Mouse (Mus musculus) lung, postnatal 36 days (tissue): ENCODE measurements around the gene Calml4.
"Not testable (repeated sequence)": the region's sequence is repeated elsewhere in the genome, so short reads cannot be mapped to it uniquely, and the experiment has no call there.

Source experiments
- DNase-seq: peaks from one replicate; pipeline ENCODE4 v3.0.0; 2022; ENCODE audit warnings: mixed read lengths

The Calml4 gene

DNA sequence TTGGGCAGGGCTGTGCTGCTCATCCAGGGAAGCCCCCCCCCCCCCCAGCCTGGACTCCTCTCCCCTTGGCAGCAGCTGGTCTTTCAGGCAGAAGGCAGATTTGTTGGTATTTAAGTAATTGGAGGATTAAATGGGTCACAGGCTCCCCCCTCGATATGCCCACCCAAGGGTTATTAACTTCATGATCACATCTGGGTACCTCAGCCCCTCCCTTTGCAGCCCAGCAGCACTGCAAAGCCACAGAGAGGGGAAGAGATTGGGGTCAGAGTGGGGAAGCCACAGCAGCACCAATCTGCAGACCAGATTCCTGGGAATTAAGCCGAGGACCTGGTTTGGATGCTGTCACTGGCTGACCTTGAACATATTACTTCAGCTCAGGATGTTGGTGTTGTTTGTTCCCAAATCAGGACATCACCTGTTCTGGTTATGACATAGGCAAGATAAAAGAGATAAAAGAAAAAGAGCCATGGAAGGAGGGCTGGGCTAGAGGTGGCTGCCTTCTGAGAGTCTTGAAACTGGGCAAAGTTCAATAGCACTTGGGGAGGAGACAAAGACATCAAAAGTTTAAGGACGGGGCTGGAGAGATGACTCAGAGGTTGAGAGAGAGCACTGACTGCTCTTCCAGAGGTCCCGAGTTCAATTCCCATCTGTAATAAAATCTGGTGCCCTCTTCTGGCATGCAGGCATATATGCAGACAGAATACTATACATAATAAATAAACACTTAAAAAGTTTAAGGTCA lies 22.0 kb upstream of the Calml4 start:
- no peak for DNase-seq

DNA sequence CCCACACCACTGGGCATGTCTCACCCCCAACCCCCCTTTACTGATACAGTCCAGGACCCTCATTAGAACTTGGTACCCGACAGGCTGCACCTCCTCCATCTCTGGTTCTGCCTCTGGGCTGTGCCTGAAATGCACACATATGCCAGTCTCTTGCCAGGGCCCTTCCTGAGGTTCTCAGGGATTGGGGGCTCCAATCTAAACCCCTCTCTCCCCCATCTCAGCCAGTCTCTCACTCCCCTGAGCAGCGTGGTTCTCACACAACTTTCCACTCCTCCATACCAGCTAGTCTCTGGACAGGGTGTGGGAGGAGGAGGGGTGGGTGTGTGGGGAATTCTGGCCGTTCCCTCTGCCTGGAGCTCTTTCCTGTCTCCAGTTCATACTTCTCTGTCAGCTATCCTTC lies 20.3 kb upstream of the Calml4 start:
- no peak for DNase-seq

DNA sequence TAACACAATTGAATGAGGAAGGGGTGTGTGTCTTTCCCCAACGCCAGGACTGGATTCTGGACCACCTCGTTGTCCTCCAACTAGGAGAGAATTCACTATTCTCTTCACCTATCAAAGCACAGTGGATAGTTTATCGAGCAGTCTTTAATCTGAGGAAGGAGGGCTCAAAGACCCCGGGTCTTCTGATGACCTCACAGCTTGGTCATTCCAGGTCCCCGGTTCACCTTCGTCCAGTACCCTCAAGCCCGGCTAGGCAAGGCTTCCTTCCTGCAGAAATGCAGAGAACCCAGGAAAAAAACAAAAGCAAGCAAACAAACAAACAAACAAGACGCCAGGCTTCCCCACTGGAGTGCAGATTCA lies 19.8 kb upstream of the Calml4 start:
- DNase-seq: no peak

DNA sequence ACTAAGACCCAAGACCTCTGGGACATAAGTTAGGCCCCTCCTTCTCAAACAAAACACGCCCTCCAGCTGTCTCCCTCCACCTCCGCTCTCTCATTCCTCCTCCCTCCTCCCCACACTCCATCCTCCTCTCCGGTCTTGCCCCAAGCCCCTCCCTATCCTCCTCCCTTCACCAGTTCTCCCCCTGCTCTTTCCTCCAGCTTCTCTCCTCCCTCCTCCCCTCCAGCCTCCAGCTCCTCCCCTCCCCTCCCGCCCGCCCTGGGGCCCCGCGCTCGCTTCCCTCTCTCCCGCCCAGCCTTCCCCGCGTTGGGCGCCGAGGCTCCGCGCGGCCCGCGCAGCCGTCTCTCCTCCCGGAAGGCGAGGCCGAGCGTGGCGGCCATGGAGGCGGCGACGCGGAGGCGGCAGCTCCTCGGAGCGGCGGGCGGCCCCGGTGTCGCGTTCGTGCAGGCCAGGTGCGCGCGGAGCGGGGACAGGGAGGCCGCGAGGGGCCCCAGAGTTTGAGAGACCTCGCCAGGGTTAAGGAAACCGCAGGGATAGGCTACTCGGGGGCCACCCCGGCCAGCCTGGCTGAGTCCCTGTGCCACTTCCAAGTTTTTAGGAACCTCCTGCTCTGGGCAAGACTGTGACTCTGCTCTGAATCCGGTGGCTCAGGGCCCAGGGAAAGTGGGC lies 19.2 kb upstream of the Calml4 start, which contains the start of gene Cln6:
Gene Cln6 (plus strand): TSS at position 280 of the 666 bp plus-strand sequence.
- DNase-seq: peak; percentile 88

DNA sequence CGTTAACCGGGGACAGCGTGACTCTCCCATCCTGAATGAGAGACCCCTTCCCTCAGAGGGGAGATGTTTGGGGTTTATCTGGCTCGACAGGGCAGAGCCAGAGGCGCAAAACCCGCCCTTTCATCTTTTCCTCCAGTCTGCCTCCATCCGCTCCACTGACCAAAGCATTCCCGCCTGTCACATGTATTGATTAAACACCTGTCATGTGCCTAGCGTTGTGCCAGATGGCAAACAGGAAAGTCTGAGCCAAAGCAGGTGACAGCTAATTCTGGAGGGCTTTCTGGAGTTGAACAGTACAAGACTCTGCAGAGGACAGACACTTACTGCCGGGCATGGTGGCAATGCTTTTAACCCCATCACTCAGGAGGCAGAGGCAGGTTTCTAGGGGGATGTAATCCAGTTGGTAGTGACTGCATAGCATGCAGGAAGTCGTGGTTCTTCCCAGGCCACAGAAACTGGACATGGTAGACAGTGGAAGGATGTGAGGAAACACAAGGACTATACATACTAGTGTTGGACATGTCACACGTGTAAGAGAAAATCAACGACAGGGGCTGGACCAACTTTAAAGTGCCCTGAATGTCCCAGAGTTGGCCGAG lies 18.6 kb upstream of the Calml4 start:
- DNase-seq: peak; percentile 46

DNA sequence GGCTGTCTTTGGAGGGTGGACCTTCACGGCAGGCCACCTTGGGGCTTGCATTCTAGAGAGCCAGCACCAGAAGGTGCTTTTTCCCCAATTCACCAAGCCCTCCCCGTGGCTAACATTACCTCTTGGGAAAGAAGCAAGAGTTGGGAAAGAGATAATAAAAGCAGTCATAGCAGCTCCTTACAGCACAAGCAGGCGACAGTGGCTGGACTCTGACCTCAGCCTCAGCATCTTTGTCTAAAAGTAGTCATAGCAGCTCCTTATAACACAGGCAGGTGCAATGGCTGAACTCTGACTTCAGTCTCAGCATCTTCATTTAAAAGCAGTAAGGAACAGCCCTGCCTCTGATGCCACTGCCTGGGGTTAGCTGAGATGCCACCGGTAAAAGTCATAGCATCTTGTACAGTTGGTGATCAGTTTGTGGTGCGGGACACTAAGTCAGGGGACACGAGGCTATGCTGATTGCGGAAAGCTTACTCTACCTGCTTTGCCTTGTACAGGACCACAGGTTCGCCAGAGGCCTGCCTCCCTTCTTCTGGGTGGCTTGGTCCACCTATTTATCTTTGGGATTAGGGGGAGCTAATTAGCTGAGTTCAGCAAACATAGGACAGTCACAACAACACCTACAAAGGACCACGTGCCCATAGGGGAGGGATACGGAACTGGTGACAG lies 14.4 kb upstream of the Calml4 start:
- DNase-seq: no peak

DNA sequence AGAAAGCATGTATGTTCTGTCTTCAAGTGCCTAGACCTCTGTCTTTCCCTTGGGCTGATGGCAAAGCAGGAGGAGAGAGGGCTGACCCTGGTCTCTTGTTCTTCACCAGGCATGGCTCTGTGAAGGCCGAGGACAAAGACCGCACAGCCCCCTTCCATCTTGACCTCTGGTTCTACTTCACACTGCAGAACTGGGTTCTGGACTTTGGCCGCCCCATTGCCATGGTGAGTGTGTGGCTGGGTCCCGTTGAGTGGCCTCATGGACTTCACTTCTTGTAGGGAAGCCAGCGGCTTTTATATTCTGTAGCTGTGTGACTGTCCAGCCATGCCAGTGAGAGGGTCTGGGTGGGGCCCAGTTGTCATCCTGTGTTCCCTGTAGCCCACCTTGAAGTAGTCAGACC lies 13.4 kb upstream of the Calml4 start:
- no peak for DNase-seq

DNA sequence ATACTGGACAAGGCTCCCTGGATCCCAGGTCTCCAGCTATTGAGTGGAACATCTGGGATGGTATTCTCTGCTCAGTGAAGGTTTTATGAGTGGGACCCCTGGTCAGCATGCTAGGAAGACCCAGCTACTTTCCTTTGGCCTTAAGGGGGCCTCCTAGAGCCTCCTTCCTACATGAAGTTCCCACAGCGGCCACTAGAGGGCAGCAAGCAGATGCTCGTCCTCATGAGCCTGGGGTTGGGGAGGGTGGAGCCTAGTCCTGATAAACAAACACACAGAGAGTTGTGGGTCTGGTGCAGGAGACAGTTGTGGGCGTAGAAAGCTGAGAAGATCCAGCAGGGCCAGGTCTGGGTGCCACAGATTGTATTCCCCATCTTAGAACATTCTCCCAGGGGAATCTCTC lies 10.2 kb upstream of the Calml4 start:
- DNase-seq: peak; percentile 95

DNA sequence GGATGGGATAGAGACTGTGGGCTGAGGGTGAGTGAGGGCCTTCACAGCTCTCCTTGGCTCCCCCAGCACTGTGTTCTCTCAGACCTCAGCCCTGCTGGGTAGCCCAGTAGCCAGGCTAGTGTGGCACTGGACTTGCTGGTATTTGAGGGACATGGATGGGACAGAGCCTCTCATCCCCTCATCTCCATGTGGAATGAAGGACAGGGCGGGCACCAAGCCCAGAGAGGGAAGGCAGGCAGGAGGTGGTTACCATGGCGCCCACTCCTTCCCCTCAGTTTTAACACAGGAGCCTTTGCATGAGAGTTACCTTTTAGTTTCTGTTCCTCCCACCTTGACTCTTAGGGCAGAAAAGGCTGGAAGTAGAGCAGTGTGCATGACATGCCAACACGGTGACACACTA lies 9.2 kb upstream of the Calml4 start:
- DNase-seq: no peak

DNA sequence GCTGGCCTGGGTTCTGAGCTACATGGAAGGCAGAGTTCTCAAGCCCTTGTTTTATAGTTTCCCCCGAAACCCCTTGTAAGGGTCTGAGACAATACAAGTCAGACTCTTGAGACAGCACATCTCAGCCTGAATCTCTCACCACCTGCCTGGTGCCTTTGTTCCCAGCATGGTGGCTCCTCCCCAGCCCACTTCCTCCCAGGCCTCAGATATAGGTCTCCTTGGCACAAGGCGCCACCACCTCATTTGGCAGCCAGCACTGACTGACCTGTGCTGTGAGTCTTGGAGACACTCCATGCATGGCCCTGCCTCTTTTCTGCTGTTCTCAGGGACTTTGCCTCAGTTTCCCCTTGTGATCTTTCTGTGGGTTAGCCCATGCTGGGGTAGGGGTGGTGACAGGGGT lies 6.3 kb upstream of the Calml4 start:
- no peak for DNase-seq

DNA sequence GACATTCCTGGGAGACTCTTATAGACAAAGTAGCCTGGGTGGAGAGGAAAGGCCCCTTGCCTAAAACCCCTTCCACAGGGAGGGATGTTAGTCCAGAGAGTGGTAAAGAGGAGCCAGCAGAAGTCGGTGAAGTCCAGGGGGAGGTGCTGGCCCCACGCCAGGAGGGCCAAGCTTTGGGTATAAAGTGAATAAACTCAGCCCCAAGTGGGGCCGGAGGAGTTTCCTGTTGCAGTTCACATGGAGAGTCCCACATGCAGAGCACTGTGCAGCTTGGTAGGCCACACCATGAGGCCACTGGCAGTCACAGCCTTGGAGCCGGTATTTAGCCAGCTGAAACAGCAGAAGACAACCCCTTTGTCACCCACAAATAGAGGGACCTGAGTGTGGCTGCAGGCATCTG lies 3.4 kb upstream of the Calml4 start:
- DNase-seq: no peak

DNA sequence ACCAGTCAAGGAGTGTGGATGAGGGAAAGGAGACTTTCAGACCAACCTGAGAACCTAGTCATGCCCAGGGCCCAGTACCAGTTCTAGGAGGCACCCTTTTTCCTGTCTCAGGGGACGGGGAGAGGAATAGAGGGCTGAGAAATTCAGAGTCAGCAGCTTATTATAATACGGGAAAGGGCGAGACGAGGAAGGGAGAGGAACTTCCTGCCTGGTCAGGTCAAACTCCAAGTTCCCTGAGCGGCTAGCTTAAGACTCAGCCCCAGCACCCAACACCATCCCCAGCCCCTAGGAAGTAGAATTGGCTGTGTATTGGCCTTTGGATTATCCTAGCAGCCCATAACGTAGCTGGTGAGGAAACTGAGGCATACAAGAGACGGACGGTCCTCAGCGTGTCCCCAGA lies 664 bp upstream of the Calml4 start:
- peak; percentile 43 for DNase-seq

DNA sequence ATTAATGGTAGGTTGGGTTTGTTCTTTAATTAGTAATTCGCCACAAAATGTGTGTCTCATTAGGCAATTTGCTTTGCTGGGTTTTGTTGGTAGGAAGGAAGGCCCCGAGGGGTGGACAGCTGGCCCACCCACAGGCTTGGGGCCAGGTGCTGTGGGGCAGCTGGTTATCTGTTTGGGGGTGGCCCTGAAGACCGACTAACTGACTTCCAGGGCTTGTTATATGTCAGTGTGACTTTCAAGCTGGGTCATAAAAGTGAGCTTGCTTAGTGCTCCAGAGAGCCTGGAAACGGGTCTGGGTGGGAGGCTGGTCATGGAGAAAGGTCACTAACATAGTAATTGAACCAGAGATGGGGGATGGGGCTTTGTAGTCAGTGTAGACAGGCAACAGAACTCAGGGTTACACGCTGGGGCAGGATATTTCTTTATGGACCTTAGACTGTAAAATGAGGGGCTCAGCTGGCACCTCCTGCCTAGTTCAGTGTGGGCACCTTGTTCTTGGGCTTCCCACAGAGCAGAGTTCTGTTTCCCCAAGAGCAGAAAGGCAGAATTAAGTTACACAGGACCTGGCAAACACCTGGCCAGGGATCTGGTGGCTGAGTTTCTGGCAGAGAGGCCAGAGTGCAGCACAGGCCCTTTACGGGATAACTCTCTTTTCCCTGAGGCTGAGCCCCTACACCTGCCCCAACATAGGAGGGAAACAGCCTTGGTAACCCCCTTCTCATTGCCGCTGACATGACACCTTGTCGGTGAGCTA lies 563 bp downstream of the Calml4 start:
- DNase-seq: no peak

DNA sequence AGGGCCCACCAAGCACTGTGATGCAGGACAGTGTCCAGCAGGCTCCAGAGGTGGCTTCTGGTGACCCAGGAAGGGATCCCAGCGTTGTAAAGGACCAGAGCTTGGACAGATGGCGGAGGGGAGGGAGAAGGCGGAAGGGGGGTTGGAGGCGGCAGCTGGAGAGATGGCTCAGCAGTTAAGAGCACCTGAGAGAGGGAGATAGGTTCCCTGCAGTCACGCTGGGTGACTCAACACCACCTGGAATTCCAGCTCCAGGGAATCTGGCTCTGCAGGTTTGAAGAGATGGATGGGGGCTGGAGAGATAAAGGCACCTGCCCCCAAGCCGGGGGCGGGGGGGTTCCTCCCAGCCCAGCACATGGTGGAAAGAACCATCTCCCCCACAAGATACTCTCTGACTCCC lies 2.2 kb downstream of the Calml4 start:
- DNase-seq: not testable (repeated sequence)

DNA sequence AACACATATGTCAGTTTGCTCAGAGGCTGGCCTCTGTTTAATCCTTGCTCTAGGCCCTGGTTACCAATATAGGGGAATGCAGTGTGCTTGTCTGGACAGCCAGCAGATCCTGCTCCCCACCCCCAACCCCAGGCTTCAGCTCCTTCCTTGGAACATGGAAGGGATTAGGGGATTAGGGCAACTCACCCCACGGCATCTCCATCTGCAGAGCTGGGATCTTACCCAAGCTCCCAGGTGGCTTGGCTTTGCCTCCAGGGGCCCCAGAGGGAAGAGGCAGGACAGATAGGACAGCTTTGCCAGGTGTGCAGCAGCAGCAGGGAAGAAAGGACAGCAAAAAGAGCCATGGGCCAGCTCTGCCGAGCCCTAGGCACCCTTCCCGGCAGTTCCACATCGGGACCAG lies 3.0 kb downstream of the Calml4 start:
- no peak for DNase-seq

DNA sequence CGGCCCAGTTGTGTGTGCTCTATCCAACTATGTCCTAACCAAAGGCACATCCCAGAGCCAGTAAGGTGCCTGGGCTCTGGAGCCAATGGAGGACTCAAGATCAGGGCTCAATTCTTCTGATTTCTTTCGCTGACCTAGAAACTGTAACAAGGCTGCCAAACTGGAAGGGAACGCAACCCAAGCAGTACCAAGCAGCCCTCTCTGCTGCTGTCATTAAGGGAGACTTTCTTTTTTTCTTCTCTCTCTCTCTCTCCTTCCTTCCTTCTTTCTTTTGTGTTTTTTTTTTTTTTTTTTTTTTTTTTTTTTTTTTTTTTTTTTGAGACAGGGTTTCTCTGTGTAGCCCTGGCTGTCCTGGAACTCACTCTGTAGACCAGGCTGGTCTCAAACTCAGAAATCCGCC lies 11.4 kb downstream of the Calml4 start:
- DNase-seq: not testable (repeated sequence)

DNA sequence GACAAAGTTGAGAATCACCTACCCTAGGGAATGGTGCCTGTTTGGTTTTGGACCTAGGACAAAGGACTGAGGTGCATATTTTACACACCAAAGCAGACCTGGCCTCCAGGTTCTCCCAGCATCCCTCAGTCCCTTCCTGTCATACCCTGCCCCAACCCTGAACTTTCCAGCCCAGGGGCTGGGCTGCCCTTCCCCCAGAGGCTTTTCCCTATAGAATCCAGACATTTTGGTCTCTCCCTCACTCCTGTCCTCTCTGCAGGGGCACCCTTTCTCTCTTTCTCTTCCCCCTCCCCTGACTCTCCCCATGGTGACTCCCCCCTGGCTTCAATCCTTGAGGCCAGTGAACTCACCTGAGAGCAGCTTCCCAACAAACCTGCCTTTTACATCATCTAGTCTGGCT lies 12.8 kb downstream of the Calml4 start:
- DNase-seq: no peak

DNA sequence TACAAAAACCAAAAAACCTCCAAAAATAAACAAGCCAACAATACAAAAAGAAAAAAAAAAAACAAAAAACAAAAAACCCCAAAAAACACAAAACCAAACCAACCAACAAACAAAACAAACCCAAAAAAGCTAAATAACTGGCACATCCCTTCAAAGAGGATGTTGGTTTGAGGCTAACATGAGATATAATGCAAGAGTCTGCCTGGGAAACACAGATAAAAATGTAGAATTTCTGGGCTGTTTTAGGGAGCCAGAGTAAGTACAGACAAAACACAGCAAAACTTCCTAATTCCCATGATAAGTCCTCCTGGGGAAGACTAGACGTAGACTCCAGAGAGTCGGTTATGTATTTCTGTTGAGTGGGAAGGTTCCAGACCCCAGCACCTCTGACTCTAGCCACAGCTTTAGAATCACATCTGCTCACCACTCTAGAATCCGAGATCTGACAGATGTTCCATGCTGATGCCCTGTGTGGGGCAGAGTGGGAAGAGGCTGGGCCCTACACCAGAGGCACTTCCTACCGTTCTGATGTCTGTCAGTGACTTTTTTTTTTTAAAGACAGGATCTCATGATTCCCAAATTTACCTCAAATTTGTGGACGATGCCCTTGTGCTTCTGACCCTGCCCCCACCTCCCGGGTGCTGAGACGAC lies 19.2 kb downstream of the Calml4 start:
- DNase-seq: no peak

DNA sequence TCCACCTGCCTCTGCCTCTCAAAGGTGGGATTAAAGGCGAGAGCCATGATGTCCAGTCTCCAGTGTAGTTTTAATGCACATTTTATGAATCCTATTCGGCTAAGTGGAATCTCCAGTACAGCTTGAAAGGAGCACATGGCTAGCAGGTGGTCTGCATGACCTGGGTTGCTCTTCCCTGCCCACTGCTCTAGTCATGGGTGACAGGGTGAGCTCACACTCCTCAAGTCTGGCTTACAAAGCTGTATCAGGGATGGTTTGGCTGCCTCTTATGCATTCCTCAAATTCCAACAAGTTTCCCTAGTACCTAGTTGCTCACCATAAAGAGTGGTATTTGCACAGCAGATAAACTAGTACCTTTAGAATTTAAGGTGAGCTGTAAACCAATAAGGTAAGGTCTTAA lies 19.9 kb downstream of the Calml4 start:
- no peak for DNase-seq

DNA sequence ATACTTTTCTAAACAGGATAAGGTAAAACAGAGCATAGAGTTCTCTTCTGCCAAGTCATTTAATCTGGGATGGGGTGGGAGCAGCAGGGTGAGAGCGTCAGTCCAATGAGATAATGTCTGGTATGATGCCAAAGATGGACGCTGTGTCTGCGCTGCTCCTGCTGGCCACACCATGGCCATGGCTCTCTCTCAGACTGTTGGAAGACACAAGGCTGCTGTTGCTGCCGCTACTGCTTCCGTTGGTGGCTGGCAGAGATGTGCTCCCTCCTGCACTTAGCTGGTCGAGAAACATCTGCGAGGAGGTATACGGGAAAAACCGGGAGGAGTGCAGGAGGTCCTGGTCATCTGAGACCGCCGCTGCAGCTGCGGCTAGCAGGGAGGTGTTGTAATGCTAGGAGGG lies 24.0 kb downstream of the Calml4 start:
- peak; percentile 63 for DNase-seq

DNA sequence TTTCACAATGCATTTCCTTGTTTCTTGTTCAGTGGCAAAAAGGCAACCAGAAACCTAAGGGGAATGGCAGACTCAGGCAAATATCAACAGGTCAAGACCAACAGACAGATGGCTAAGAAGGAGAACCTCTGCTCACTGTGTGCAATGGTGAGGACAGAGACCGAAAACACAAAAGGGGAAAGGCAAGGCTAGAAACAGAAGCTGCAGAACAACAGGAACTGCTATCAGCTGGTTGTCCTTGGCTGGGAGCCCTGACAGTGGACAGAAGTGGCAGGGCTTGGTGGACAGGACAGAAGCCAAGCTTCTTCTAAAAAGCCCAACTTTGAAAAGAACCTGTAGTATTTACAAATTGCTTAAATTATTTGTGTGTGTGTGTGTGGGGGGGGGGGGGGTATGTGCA lies 36.6 kb downstream of the Calml4 start:
- peak; percentile 34 for DNase-seq

DNA sequence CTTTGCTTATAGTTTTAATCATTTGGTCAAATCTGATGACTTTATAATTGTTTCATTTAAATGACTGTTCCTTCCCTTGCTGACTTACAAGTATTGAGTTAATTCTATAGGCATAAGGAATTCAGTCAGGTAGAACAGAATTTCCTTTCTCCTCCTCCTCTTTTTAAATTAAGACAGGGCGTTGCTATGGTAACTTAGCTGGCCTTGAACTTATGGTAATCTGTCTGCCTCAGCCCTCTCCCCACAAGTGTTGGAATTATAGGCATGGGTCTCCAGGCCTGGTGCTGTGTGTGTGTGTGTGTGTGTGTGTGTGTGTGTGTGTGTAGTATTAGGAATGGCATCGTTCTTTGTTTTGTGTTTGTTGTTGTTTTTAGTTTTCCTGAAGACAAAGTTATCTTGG lies 43.9 kb downstream of the Calml4 start:
- no peak for DNase-seq

DNA sequence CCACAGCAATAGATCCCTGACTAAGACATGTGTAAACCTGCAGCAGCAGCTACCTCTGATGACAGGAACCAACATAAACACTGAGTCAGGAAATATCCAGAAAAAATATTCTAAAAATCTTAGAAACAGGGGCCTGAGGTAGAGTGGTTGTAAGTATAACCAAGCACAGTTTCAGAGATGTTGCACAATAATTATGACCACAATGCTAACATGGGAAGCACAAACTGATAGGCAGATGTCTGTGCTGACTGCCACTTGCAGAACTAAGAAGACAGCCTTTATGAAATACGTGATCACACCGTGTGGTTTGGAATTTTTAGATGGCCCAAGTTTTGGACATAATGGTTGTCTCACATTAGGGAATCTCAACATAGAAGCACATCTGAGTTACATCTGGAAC lies 46.0 kb downstream of the Calml4 start:
- no peak for DNase-seq
